7 mouse cellular contexts compared by ENCODE assay signal in the genomic region with DNA sequence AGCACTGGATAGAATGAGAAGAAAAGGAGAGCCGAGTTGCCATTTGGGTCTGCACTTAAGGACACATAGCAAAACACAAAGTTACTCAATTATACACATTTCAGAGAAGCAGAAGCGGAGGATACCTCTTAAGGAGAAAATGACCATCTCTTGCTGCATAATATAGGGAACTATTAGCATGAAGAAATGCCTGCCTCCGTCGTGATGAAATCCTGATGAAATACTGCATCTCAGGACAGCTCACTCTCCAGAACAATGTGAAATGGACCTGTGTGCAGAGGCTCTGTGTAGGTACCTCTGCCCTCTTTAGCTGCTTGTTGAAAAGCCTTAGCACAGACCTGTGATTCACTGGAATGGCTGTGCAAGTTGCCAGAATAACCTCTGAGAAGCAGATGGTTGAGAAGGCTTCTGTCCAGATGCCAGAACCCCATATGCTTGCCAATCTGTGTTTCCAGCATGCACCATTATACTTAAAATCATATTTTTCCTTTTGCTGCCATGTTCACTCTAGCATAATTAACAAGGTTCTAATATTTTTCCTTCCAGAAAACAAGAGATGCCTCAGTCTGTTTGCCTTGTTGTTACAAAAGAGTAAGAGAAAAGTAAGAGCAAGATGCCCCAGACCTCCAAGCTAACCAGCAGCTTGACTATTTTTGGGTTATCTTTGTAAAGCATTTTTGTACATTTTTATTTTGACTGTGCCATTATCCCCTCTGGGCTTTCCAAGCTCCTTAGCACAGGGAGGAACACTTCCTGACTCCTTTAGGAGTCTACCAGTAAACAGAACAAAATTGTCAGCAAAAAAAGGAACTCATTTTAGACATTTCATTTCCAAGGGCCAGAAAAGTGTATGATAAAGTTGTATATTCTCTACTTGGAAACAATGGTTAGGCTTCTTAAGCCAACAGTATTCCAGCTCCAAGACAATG.
DNase-seq lines count a peak whose midpoint lies in the region; ATAC-seq lines count a peak whose summit lies in the region.

No protein-coding gene starts in this region.

- intact Hi-C loops in left cerebral cortex, postnatal 25 days (cut with DNase I) = loop anchor here (1.0 to 5.0 kb wide), 2 partner anchors 79 to 287 kb away; no protein-coding TSS in a partner anchor

- ATAC-seq in erythroblast, adult 5-6 weeks (replicated peaks; ENCODE audit: low FRiP score, poor library complexity, severe bottlenecking) = no peak

- peak; percentile 98 for DNase-seq in brain, adult 2 months (ENCODE audit: low read depth, low spot score)
- DNase-seq in cerebellum, adult 11-12 months = peak; percentile 94
- DNase-seq in frontal cortex, postnatal 14 days (ENCODE audit: low spot score in 2 of 2) = peak; percentile 20 to 43
- DNase-seq in left cerebral cortex, postnatal 25 days (ENCODE audit: low spot score in 2 of 2) = peak; percentile 46 to 90
- no peak for DNase-seq in c-Kit-positive CD71-positive TER-119-positive erythroid progenitor cells, embryonic 14.5 days (ENCODE audit: low spot score)
- no peak for DNase-seq in spleen, postnatal 36 days (ENCODE audit: low spot score in 2 of 2)

Comparison
In these comparisons a context has a peak if more than half of its experiments do, and no peak if none do; other contexts are left out.
1. DNase-seq: peak in brain, adult 2 months (single experiment), cerebellum, adult 11-12 months (single experiment), frontal cortex, postnatal 14 days (2 of 2) and left cerebral cortex, postnatal 25 days (2 of 2); none in c-Kit-positive CD71-positive TER-119-positive erythroid progenitor cells, embryonic 14.5 days (single experiment) and spleen, postnatal 36 days (0 of 2).